Mouse (Mus musculus) heart, adult 9 months (tissue): ENCODE data around the gene Tmem145.

Source experiments
- DNase-seq, 2 experiments: peaks; one replicate each; pipeline ENCODE4 v3.0.0; 2022; ENCODE audit warnings: low spot score in 2 of 2

Tmem145 gene

GRCm38 (mm10) chr7:25292107-25292506 is 13.8 kb upstream of the Tmem145 start:
- DNase-seq, result no peak

GRCm38 (mm10) chr7:25293191-25293739 is 12.6 kb upstream of the Tmem145 start:
- DNase-seq, result no peak

GRCm38 (mm10) chr7:25294495-25294894 is 11.4 kb upstream of the Tmem145 start:
- DNase-seq, result no peak

GRCm38 (mm10) chr7:25294960-25295722 is 10.8 kb upstream of the Tmem145 start:
- DNase-seq, result no peak

- no peak for DNase-seq
Measured at GRCm38 (mm10) chr7:25296945-25297453, 8.9 kb upstream of the Tmem145 start.

GRCm38 (mm10) chr7:25297454-25298325 is 8.2 kb upstream of the Tmem145 start, which contains the start of gene Pafah1b3:
Pafah1b3 (minus strand) TSS chr7:25297986.
- DNase-seq, result peak; percentile 70 to 74

GRCm38 (mm10) chr7:25301063-25301462 is 4.8 kb upstream of the Tmem145 start, which contains the start of gene Prr19:
Prr19 (plus strand) TSS chr7:25301411.
- DNase-seq, result no peak

- DNase-seq, result no peak
Measured at GRCm38 (mm10) chr7:25303003-25303684, 2.8 kb upstream of the Tmem145 start.

- no peak for DNase-seq
Measured at GRCm38 (mm10) chr7:25303685-25304006, 2.3 kb upstream of the Tmem145 start.

- no peak for DNase-seq
Measured at GRCm38 (mm10) chr7:25305481-25305880, 425 bp upstream of the Tmem145 start.

- no peak for DNase-seq
Measured at GRCm38 (mm10) chr7:25306614-25306996, 699 bp downstream of the Tmem145 start.

- DNase-seq, result no peak
Measured at GRCm38 (mm10) chr7:25308702-25309318, 2.9 kb downstream of the Tmem145 start.

GRCm38 (mm10) chr7:25309425-25309824 is 3.5 kb downstream of the Tmem145 start:
- DNase-seq, result no peak

- no peak for DNase-seq
Measured at GRCm38 (mm10) chr7:25311193-25311592, 5.3 kb downstream of the Tmem145 start.

- DNase-seq, result no peak
Measured at GRCm38 (mm10) chr7:25313325-25313724, 7.4 kb downstream of the Tmem145 start.

- no peak for DNase-seq
Measured at GRCm38 (mm10) chr7:25314606-25315305, 8.8 kb downstream of the Tmem145 start.

- peak in 1 of 2 experiments; percentile 25 for DNase-seq
Measured at GRCm38 (mm10) chr7:25315306-25316041, 9.6 kb downstream of the Tmem145 start.

- DNase-seq, result peak; percentile 97
Measured at GRCm38 (mm10) chr7:25316532-25317445, 10.9 kb downstream of the Tmem145 start, which contains the start of gene Megf8. Megf8 (plus strand) TSS chr7:25317164.
